Mouse (Mus musculus): ENCODE measurements around the gene Faah. TPM values are rescaled to one million over a fixed set of nuclear protein-coding genes. Genes with fewer than 3 reads are reported as not detected.
A peak's percentile ranks its signal among the peaks of the same experiment; 100 is the strongest.

The Faah gene
- 10 to 100 TPM; 93.9 to 96.0 TPM for total RNA-seq (2021)

DNA sequence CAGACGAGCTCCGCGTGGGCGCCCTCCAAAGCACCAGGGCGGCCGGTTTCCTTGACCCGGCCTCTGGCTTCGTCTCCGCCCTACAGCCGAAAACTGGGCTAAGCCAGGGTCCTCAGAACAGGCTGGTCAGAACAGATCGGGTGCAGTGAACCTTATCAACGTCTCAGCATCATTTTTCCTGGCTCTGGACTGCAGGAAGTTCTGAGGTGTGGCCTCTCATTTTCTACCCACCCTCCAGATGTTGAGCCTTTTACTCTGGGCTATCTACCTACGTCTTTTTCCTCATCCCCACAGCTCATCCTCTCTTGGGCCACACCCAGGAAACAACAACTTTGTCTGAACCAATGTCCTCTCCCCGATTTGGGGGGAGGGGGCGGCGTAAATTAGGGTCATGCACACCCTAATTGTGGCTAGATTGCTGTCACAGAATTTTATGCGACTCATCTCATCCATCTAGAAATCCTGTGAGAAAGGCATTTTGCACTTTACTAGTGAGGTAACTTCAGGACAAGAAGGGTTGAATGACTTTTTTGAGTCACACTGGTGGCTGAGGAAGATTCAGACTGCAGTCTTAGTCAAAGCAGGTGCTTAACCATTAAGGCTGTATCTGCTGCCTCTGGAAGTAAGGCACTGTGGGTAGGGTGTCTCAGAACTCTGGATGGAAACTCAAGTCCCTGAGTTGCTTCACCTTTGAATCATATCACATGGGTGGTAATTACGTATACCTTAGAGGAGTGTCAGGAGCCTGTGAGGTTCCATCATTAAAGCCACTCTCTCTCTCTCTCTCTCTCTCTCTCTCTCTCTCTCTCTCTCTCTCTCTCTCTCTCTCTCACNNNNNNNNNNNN lies at the start of gene Faah:
Faah (minus strand) TSS at position 25 of the 845 bp plus-strand sequence.
- intact Hi-C loops (cut with DNase I), result no loop called here
- no peak for DNase-seq (ENCODE audit: low spot score in 2 of 2)

DNA sequence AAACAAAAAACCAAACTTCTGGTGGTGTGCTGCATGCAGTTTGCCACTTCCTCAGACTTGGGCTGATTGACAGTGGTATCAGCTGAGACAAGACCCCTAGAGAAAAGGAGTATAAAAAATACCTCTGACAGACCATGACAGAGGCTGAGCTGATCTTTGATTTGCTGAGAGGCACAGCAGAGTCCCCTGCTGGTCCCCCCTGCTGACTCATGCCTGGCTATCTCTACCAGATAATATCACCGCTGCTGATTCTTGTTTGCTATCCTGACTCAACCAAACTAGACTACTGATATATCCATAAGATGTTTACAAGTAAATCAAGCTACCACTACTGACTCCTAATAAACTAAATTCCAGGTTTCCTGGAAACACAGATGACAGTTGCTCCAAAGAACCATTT lies 46.1 kb upstream of the Faah start:
- intact Hi-C loops (cut with DNase I), result no loop called here
- no peak for DNase-seq (ENCODE audit: low spot score in 2 of 2)

DNA sequence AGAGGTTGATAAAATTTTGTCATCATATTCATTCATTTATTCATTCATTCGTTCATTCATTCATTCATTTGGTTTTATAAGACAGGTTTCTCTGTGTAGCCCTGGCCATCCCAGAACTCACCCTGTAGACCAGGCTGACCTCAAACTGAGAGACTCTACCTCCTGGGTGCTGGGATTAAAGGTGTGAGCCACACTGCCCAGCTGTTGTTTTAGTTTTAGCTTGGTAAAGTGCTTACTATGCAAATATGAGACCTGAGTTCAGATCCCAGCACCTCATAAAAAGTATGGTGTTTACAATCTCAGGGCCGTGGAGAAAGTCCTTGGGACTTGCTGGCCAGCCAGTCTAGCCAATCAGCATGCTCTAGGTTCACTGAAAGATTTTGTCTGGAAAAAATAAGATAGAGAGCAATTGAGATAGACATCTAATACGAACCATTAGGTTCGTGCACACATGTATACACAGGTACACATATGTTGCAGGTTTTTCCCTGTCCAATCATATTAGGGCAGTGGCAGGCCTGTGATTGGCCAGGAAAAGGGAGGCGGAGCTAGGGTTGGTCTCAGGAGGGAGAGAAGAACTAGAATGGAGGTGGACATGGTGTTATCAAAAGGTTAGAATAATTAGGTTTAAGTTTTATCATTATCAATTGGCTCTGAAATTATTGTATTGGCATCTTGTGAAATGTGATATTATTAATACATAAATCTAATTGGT lies 41.4 kb upstream of the Faah start:
- intact Hi-C loops (cut with DNase I), result no loop called here
- no peak for DNase-seq (ENCODE audit: low spot score in 2 of 2)

DNA sequence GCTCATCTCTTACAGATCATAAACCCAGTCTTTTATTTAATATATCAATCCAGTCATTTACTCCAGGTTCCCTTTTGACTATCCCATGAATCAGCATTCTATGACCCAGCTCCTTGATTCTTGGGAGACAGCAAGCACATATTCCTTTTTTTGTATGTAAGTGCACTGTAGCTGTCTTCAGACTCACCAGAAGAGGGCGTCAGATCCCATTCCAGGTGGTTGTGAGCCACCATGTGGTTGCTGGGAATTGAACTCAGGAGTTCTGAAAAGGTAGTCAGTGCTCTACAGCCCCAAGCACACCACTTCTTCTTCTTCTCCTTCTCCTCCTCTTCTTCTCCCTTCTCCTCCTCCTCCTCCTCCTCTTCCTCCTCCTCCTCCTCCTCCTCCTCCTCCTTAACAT lies 39.8 kb upstream of the Faah start:
- intact Hi-C loops (cut with DNase I), result no loop called here
- no peak for DNase-seq (ENCODE audit: low spot score in 2 of 2)

DNA sequence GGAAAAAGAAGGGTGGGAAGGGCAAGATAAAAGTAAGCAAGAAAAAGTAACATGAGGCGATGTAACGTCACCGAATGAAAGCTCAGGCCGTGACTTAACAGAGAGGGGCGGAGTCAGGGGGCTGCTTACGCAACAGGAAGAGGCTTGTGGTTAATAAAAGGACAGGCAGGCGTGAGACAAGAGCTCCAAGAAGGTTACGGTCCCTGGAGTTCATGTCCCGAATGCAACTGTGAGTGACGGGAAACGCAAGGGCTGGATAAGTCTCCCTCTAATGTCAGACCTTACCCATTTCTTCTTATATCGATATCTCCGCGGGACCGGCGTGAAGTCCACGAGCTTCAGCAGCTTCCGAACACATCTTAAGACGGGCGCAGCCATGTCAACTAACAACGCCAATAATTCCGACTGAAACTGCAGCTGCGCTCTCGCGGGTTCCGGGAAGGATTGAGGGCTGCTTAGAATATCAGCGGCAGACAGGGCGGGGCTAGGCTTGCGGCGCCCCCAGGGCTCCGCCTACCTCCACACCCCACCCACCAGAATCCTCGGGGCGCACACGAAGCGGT lies 35.8 kb upstream of the Faah start, which contains the start of gene Nsun4:
Nsun4 (minus strand) TSS at position 478 of the 563 bp plus-strand sequence.
- DNase-seq (ENCODE audit: low spot score in 2 of 2), result peak; percentile 90 to 91
- intact Hi-C loops (cut with DNase I), result loop anchor here (2.0 kb wide), 1 partner anchor 47 kb away; no protein-coding TSS in a partner anchor

DNA sequence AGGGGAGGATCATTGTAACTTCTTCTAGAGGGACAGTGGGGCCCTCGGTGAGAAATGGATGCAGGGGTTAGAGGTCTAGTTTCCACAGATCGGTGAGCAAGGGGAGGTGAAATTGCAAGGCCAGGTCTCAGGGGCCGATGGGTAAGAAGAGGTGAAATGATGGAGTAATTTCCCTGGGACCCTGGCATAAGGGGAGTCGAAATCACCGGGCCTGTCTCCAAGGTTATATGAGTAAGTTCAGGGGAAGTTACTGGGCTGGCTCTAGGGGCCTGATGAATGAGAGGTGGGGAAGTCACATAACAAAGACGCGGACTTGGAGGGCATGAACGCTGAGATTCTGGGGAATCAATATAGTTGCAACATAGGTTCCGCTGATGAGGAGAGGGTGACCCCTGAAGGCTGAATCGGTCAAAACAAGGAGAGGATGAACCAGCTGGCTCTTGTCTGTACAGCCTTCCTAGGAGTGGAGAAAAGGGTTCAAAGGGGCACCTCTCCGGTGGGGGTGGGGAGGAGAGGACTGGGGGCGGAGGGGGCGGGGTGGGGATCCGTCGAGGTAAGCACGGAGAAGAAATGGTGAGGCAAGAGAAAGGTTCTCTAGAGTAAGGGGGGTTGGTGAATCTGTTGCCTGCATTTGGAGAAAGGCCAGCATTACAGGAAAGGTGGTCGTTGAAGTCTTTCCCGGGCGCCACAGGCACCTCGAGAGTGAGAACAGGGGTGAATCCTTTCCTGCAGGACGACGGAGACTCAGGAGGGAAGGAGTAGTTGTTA lies 35.0 kb upstream of the Faah start:
- DNase-seq (ENCODE audit: low spot score in 2 of 2), result no peak
- intact Hi-C loops (cut with DNase I), result loop anchor here (2.0 kb wide), 1 partner anchor 46 kb away; no protein-coding TSS in a partner anchor

DNA sequence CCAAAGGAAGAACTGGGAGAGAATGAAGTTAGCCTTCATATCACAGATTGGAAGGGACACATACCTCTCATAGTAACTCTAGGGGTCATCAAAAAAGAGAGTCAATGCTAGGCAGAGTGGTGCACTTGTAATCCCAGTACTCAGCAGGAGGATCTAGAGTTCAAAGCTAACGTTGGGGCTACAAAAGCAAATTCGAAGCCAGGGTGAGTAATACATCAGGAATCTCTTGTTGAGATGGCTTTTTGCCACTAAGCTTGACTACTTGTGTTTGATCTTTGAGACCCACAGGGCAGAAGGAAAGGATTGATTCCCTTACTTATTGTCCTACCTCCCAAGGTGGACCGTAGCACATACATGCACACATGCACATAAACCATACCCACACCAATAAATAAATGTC lies 31.5 kb upstream of the Faah start:
- no peak for DNase-seq (ENCODE audit: low spot score in 2 of 2)
- intact Hi-C loops (cut with DNase I), result no loop called here

DNA sequence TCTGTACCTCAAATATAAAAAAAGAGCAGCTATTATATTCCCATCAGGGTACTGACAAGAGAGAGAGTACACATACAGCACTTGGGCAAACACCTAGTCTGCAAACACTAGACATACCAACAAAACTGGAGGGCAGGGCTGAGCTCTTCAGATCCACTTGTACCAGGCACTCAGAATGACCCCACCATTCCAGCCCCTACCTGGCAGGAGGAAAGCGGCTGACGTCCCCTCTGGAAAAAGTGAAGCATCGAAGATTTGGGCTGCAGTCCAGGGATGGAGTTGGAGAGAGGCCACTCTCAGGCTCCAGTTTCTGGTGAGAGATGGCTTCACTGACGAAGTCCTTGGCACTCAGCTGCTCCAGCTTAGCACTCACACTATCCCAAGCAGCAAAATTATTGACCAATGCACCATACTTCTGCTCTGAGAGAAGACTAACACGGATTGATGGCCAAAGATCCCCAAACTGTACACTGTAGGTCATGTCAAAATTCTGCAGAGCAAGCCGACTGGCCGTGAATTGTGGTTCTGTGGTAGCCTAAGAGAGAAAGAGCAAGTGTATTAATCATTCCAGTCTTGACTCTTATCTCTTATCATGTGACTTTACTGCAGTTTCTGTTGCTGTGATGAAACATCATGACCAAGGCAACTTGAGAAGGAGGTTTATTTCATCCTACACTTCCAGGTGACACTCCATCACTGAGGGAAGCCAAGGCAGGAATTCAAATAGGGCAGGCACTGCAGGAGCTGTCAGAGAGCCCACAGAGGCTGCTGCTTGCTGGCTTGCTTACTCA lies 30.6 kb upstream of the Faah start:
- no peak for DNase-seq (ENCODE audit: low spot score in 2 of 2)
- intact Hi-C loops (cut with DNase I), result no loop called here

DNA sequence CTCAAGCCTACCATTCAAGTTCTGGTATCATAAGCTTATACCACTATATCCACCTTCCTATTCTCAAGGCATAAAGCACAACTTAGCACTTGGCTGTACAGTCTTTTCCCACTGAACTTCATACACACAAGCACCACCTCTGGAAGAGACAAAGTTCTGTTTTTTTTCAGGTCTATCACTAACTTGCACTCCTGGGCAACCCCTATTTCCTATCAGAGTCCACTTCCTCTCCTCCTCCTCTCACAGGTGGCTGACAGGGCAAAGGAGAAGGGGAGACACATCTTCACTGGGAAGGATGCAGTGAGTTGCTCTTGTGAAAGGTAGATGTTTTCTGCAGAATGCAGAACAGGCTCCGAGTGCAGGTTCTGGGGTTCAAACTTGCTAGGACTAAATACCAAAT lies 30.0 kb upstream of the Faah start:
- no peak for DNase-seq (ENCODE audit: low spot score in 2 of 2)
- intact Hi-C loops (cut with DNase I), result no loop called here

DNA sequence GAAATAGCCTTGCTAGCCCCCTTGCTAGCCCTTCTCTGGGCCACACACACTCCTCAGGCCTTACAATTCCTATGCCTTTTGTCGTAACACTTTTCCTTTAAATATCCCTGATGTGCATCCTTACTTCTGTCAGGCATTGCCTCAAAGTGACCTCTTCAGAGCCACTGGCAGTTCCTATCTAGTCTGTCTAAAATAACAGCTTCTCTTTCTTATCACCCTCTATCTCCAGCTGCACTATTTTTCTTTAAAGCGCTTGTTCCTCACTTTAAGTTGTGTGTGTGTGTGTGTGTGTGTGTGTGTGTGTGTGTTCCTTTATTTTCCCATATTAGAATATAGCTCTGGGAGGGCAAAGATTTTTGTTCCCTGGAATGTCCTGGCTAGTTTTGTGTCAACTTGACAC lies 28.9 kb upstream of the Faah start:
- no peak for DNase-seq (ENCODE audit: low spot score in 2 of 2)
- intact Hi-C loops (cut with DNase I), result no loop called here

DNA sequence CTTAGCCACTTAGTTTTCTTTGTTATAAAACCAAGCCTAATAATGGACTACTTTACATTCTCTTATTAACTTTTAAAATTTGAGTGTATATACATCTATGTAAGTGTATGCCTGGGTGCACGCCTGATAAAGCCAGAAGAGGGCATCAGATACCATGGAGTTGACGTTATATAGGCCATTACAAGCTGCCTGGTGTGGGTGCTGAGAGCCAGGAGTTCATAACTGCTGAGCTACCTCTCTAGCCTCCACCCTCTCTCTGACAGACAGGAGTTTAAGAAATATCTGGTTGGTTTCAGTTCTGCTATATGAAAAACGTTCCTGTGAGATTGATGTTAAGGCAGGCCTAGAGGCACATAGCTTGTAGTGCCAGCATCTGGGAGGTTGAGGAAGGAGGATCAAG lies 24.5 kb upstream of the Faah start:
- intact Hi-C loops (cut with DNase I), result no loop called here
- no peak for DNase-seq (ENCODE audit: low spot score in 2 of 2)

DNA sequence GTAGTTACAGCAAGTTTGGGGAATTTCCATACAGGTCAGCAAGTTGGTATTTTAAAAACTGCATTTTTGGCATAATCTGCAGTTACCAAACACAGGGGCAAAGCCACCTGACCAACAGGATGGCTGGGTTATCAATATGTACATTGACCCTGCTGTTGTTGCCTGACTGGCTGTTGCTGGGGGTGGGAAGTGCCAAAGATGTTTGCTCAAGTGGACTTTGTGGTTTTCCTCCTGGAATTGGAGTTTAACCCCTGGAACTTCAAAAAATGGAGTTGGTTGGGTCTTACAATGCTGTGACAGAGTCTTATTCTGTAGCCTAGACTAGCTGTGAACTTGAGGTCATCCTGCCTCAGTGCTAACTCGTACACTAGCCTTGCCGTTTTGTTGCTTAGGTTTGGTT lies 22.7 kb upstream of the Faah start:
- no peak for DNase-seq (ENCODE audit: low spot score in 2 of 2)
- intact Hi-C loops (cut with DNase I), result no loop called here

DNA sequence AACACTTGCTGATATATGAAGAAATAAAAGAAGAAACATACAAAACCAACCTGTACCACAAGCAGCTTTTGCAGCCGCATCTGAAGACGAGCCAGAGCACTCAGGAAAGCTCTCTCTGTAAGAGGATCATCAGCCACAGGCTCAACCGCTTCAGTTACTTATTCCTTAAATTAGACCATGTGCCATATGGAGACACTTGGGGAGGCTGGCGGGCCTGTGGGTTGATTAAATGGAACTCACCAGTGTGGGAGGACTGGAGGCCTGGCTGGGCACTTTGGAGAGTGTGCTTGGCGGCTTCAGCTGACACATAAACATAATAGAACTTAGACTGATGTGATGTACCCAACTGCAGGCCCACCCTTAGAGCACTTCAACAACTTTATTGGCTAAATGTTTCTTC lies 15.6 kb upstream of the Faah start:
- peak; percentile 59 to 71 for DNase-seq (ENCODE audit: low spot score in 2 of 2)
- intact Hi-C loops (cut with DNase I), result loop anchor here (1.0 kb wide), 1 partner anchor 17 kb away; no protein-coding TSS in a partner anchor

DNA sequence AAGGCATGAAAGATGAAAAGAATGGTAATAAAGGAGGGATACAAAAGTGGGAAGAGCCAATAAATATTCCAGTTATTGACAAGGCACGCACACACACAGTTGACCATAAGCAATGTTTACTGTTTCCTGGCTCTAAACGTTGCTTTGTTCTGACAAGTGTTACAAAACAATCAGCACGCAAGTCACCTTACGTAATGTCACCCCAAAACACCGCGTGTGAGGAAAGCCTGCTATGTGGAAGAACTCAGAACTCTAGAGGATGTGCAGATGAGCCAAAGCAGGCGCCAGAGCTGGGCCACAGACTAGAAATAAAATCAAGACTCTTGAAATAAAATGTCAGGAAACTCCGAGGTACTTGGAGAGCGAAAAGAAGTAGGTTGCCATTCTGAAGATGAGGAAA lies 15.2 kb upstream of the Faah start:
- intact Hi-C loops (cut with DNase I), result loop anchor here (1.0 kb wide), 1 partner anchor 17 kb away; no protein-coding TSS in a partner anchor
- no peak for DNase-seq (ENCODE audit: low spot score in 2 of 2)

DNA sequence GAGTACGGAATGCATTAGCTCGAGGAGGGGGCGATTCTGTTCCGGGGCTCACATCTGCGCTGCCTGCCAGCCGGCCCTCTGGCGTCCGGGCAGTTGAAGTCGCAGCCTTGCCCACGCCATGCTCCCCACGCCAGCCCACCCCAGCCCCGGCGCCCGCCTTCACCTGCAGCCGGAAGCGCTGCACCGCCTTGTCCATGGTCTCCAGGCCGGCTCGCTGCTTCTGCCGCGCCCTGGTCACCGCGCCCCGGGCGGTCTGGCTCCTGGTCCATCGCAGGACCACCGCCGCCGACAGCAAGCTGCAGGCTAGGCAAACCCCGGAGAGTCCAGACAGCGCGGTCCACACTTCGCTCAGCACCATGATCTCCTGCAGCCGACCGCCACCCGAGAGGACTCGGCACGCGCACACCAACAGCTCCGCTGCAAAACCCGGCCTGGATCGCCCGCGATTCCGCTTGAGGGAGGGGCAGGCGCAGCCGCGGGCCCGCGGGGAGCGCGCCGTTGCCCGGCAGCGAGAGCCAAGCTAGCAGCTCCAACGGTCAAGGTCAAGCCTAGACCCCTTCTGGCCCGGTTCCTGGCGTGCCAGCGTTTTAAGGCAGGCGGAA lies 325 bp downstream of the Faah start:
- intact Hi-C loops (cut with DNase I), result no loop called here
- DNase-seq (ENCODE audit: low spot score in 2 of 2), result peak; percentile 77 to 83

DNA sequence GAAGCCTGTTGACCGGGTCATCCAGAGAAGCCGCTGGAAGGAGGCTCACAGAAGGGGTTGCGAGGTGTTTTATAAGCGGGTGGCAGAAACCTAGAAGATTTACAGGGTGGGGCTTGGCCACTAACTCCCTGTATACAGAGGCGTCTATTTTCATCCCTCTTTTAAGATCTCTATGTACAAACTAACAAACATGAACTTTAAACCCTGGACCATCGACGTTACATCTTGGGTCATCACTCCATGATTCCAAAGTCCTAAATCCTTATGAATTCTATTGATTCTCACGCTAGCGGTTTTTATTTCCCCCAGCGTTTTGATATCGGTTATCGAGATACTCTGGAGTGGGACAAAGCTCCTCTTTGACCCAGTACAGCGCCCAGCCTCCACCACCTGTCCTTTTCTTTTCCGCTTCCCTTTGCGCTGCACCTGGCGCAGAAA lies 845 bp downstream of the Faah start:
- DNase-seq (ENCODE audit: low spot score in 2 of 2), result no peak
- intact Hi-C loops (cut with DNase I), result loop anchor here (1.0 kb wide), 1 partner anchor 16 kb away; no protein-coding TSS in a partner anchor

DNA sequence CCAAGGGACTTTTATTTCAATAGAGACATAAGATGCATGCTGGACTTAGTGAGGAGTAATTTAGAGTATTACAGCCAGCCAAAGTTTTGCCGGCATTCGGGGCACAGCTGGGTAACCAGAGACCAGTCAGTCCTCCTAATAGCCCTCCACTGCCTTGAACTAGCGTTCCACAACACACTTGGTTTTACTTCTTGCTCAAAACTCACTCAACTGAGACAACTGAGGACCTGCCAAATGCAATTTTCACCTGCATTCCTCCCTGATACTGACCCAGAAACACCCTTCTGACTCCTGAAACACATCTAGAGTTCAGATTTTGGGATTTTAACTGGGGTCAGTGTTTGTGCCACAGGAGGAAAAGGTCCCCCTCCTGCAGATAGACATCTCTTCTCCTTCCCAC lies 1.3 kb downstream of the Faah start:
- no peak for DNase-seq (ENCODE audit: low spot score in 2 of 2)
- intact Hi-C loops (cut with DNase I), result loop anchor here (1.0 kb wide), 1 partner anchor 17 kb away; no protein-coding TSS in a partner anchor

DNA sequence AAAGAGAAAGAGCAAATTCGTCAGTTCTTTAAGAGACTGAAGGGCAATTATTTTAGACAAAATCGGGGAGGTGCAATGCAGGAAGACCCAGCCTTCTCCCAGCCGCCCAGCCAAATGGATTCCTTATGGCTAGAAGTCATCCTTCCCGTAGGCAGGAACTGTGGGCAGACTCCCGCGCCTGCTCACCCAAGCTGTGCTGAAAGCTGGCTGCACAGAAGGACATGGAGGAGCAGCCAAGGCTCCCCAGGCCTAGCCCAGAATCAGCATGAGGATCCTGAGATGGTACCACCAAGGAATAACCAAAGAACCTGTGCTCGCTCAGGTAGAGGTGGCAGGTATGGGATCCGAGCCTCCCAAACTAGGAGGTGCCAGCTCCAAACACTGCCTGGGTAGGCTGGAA lies 1.7 kb downstream of the Faah start:
- intact Hi-C loops (cut with DNase I), result loop anchor here (1.0 kb wide), 1 partner anchor 17 kb away; no protein-coding TSS in a partner anchor
- DNase-seq (ENCODE audit: low spot score in 2 of 2), result peak; percentile 66 to 70

Data from left cerebral cortex, postnatal 36 days (tissue).